Mouse (Mus musculus) liver, adult 2 months (tissue): ENCODE measurements around the gene Ogfod3. TPM values are rescaled to one million over a fixed set of nuclear protein-coding genes. Genes with fewer than 3 reads are reported as not detected.

Experiments used
- DNase-seq: peaks from one replicate; pipeline ENCODE4 v3.0.0-alpha.2; 2011; ENCODE audit warnings: low read depth, low spot score; ENCODE audit errors: extremely low read depth
- H3K27ac ChIP-seq: fragments of 200-500 bp; replicated peaks from 2 replicates; pipeline ENCODE4 v1.5.1; 2012; ENCODE audit warnings: low read depth, mild to moderate bottlenecking, control low read depth, inconsistent platforms, low read length; ENCODE audit not compliant: insufficient read depth
- H3K27me3 ChIP-seq: fragments of 200-500 bp; 2 replicates; pipeline ENCODE4 v1.6.1; 2012; ENCODE audit warnings: mild to moderate bottlenecking, moderate library complexity, low read length, inconsistent platforms; ENCODE audit not compliant: control insufficient read depth, insufficient read depth
- H3K36me3 ChIP-seq: fragments of 200-500 bp; 2 replicates; pipeline ENCODE4 v1.6.1; 2012; ENCODE audit warnings: low read length, inconsistent platforms; ENCODE audit not compliant: control insufficient read depth, insufficient read depth
- H3K4me1 ChIP-seq: fragments of 200-500 bp; 2 replicates; pipeline ENCODE4 v1.6.1; 2011; ENCODE audit warnings: low read length; ENCODE audit not compliant: control insufficient read depth, insufficient read depth
- H3K4me3 ChIP-seq: fragments of 200-500 bp; 2 replicates; pipeline ENCODE4 v1.5.1; 2011; ENCODE audit warnings: low read depth, mild to moderate bottlenecking, control low read depth, low read length, moderate library complexity; ENCODE audit not compliant: insufficient read depth
- H3K79me2 ChIP-seq: fragments of 200-500 bp; 2 replicates; pipeline ENCODE4 v1.6.1; 2012; ENCODE audit warnings: inconsistent platforms, mild to moderate bottlenecking, low read length, moderate library complexity; ENCODE audit not compliant: control insufficient read depth, insufficient read depth
- H3K9ac ChIP-seq: fragments of 200-500 bp; 2 replicates; pipeline ENCODE4 v1.6.1; 2012; ENCODE audit warnings: low read depth, mild to moderate bottlenecking, control low read depth, inconsistent platforms, low read length
- CTCF ChIP-seq: fragments of 200-500 bp; IDR thresholded peaks from 2 replicates; pipeline ENCODE4 v1.5.1; 2011; ENCODE audit warnings: low read depth, low read length, control low read depth
- POLR2A ChIP-seq: fragments of 200-500 bp; IDR thresholded peaks from 2 replicates; pipeline ENCODE4 v1.6.1; 2011; ENCODE audit warnings: low read length, control low read depth; ENCODE audit not compliant: insufficient read depth; ENCODE audit errors: extremely low read depth
- WGBS: fragments of 180-500 bp; shearing (Covaris S2); methylation state at CpG from one replicate; pipeline ENCODE4 v1.1.7; 2018; 5-methylcytosine and 5-hydroxymethylcytosine counted together
- polyA plus RNA-seq: library from polyadenylated mRNA; depleted of rRNA; stranded (reverse); fragments of >200 nt; gene quantifications from 2 replicates; pipeline ENCODE4 v1.2.3, GENCODE M21; 2012; rRNA removed
- total RNA-seq: library from RNA; depleted of rRNA; stranded (reverse); fragments of >200 nt; gene quantifications from 2 replicates; pipeline ENCODE4 v1.2.3, GENCODE M21; 2014; rRNA removed

Ogfod3 gene
- total and polyA plus RNA-seq, 2 experiments: 7.9 to 8.6 TPM

- Histone ChIP-seq H3K4me3 (no peak overlapping the region), H3K36me3 (no peaks in the 10 kb centered on the region), H3K27ac (no peak overlapping the region), H3K9ac (no peak overlapping the region), H3K27me3 (no peaks in the 10 kb centered on the region), H3K4me1 (peaks cover 9% of the 10 kb centered on the region; the same call in 1 of the 2 replicates), H3K79me2 (no peaks in the 10 kb centered on the region)
- 40% methylated on average over 9 of the region's 9 CpGs for WGBS
- DNase-seq: peak; percentile 79
- TF ChIP-seq POLR2A (no peak), CTCF (no peak)
Observed at GRCm38 (mm10) chr11:121143325-121144015, 61.0 kb downstream of the Ogfod3 start.

- Histone ChIP-seq H3K79me2 (no peaks in the 10 kb centered on the region), H3K27ac (no peak overlapping the region), H3K4me3 (no peak overlapping the region), H3K27me3 (no peaks in the 10 kb centered on the region), H3K36me3 (no peaks in the 10 kb centered on the region), H3K4me1 (peaks cover 11% of the 10 kb centered on the region), H3K9ac (no peak overlapping the region)
- TF ChIP-seq CTCF (peak; percentile 22; the same call in 1 of the 2 replicates), POLR2A (no peak)
- DNase-seq: no peak
- WGBS: 80% methylated on average over 6 of the region's 6 CpGs
Observed at GRCm38 (mm10) chr11:121138732-121139131, 65.8 kb downstream of the Ogfod3 start.

- Histone ChIP-seq H3K27ac (no peak overlapping the region), H3K36me3 (no peaks in the 10 kb centered on the region), H3K4me3 (no peak overlapping the region), H3K4me1 (peaks cover 3% of the 10 kb centered on the region), H3K79me2 (no peaks in the 10 kb centered on the region), H3K27me3 (no peaks in the 10 kb centered on the region), H3K9ac (no peak overlapping the region)
- 23% methylated on average over 5 of the region's 5 CpGs for WGBS
- no peak for TF ChIP-seq POLR2A
- TF ChIP-seq CTCF: no peak
- DNase-seq: peak; percentile 52
Observed at GRCm38 (mm10) chr11:121137682-121138081, 66.8 kb downstream of the Ogfod3 start.

GRCm38 (mm10) chr11:121134600-121134999 is 69.9 kb downstream of the Ogfod3 start:
- H3K27me3 ChIP-seq: no peaks in the 10 kb centered on the region
- H3K79me2 ChIP-seq: no peaks in the 10 kb centered on the region
- H3K9ac ChIP-seq: no peak overlapping the region
- no peaks in the 10 kb centered on the region for H3K36me3 ChIP-seq
- no peak overlapping the region for H3K4me3 ChIP-seq
- no peak for DNase-seq
- H3K27ac ChIP-seq: no peak overlapping the region
- 81% methylated on average over 1 of the region's 1 CpGs for WGBS
- H3K4me1 ChIP-seq: peaks cover 3% of the 10 kb centered on the region
- TF ChIP-seq POLR2A: no peak
- no peak for TF ChIP-seq CTCF

DNA sequence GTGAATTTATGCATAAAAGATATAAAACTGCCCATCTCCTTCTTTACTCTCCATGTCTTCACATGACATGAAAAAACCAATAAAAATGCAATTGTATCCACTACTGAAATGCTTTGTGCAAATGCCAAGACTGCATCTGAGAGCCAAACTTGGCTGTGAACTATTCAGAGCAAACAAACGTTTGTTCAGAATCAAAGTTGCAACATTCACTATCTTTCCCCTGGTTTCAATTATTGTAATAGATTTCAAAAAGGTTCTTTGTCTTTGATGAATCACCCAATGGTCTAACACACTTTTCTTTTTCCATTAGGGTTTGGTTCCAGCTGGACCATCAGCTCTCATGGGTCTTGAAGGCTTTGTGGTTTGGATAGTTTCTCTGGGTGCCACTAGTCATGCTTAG is 74.9 kb downstream of the Ogfod3 start:
- H3K9ac ChIP-seq: no peak overlapping the region
- no peaks in the 10 kb centered on the region for H3K36me3 ChIP-seq
- no peak overlapping the region for H3K4me3 ChIP-seq
- H3K4me1 ChIP-seq: no peaks in the 10 kb centered on the region
- H3K79me2 ChIP-seq: no peaks in the 10 kb centered on the region
- no peaks in the 10 kb centered on the region for H3K27me3 ChIP-seq
- H3K27ac ChIP-seq: no peak overlapping the region
- WGBS: 20% methylated on average over 1 of the region's 1 CpGs
- TF ChIP-seq CTCF: no peak
- no peak for TF ChIP-seq POLR2A
- peak; percentile 78 for DNase-seq

Other genes starting within 250 kb of the Ogfod3 start
- 28.3 and 31.8 TPM in 2 replicates for gene Csnk1d, start 213.4 kb downstream of the Ogfod3 start, total RNA-seq
- gene Csnk1d, start 213.4 kb downstream of the Ogfod3 start, polyA plus RNA-seq: 34.2 and 36.4 TPM in 2 replicates
- gene Cd7, start 165.3 kb downstream of the Ogfod3 start, total RNA-seq: 0.20 and 0.55 TPM in 2 replicates
- 1.5 and 3.4 TPM in 2 replicates for gene Cd7, start 165.3 kb downstream of the Ogfod3 start, polyA plus RNA-seq
- gene Sectm1b, start 141.1 kb downstream of the Ogfod3 start, total RNA-seq: not detected in 2 replicates
- gene Sectm1b, start 141.1 kb downstream of the Ogfod3 start, polyA plus RNA-seq: 0.11 and 0.18 TPM in 2 replicates
- 0.55 and 0.67 TPM in 2 replicates for gene Sectm1a, start 123.5 kb downstream of the Ogfod3 start, total RNA-seq
- 0.76 and 0.81 TPM in 2 replicates for gene Sectm1a, start 123.5 kb downstream of the Ogfod3 start, polyA plus RNA-seq
- not detected in 2 replicates for gene Tex19.2, start 86.0 kb downstream of the Ogfod3 start, total RNA-seq
- gene Tex19.2, start 86.0 kb downstream of the Ogfod3 start, polyA plus RNA-seq: not detected in 2 replicates
- gene Tex19.1, start 58.6 kb downstream of the Ogfod3 start, total RNA-seq: not detected in 2 replicates
- gene Tex19.1, start 58.6 kb downstream of the Ogfod3 start, polyA plus RNA-seq: not detected in 2 replicates
- not detected in 2 replicates for gene Uts2r, start 44.4 kb downstream of the Ogfod3 start, total RNA-seq
- gene Uts2r, start 44.4 kb downstream of the Ogfod3 start, polyA plus RNA-seq: not detected in 2 replicates
- 6.1 and 7.5 TPM in 2 replicates for gene Hexdc, start 278 bp downstream of the Ogfod3 start, total RNA-seq
- gene Hexdc, start 278 bp downstream of the Ogfod3 start, polyA plus RNA-seq: 7.4 and 11.6 TPM in 2 replicates
- gene Cybc1, start 24.6 kb upstream of the Ogfod3 start, total RNA-seq: 8.0 TPM in 2 replicates
- gene Cybc1, start 24.6 kb upstream of the Ogfod3 start, polyA plus RNA-seq: 8.2 and 10.9 TPM in 2 replicates
- gene Narf, start 32.5 kb upstream of the Ogfod3 start, total RNA-seq: 39.8 and 44.3 TPM in 2 replicates
- gene Narf, start 32.5 kb upstream of the Ogfod3 start, polyA plus RNA-seq: 39.5 and 45.3 TPM in 2 replicates
- 4.3 and 6.4 TPM in 2 replicates for gene Foxk2, start 55.3 kb upstream of the Ogfod3 start, total RNA-seq
- gene Foxk2, start 55.3 kb upstream of the Ogfod3 start, polyA plus RNA-seq: 12.2 and 17.5 TPM in 2 replicates
- 27.6 and 30.0 TPM in 2 replicates for gene Wdr45b, start 149.7 kb upstream of the Ogfod3 start, total RNA-seq
- 34.8 and 45.1 TPM in 2 replicates for gene Wdr45b, start 149.7 kb upstream of the Ogfod3 start, polyA plus RNA-seq
- gene Rab40b, start 183.5 kb upstream of the Ogfod3 start, total RNA-seq: 0.67 and 0.74 TPM in 2 replicates
- 0.57 and 0.87 TPM in 2 replicates for gene Rab40b, start 183.5 kb upstream of the Ogfod3 start, polyA plus RNA-seq
- gene Fn3krp, start 216.7 kb upstream of the Ogfod3 start, total RNA-seq: 10.4 and 12.7 TPM in 2 replicates
- gene Fn3krp, start 216.7 kb upstream of the Ogfod3 start, polyA plus RNA-seq: 5.5 and 7.6 TPM in 2 replicates
- gene Fn3k, start 230.2 kb upstream of the Ogfod3 start, total RNA-seq: 12.0 and 13.4 TPM in 2 replicates
- 17.1 and 18.5 TPM in 2 replicates for gene Fn3k, start 230.2 kb upstream of the Ogfod3 start, polyA plus RNA-seq
- gene Tbcd, start 247.2 kb upstream of the Ogfod3 start, total RNA-seq: 23.5 and 27.6 TPM in 2 replicates
- 31.8 and 33.4 TPM in 2 replicates for gene Tbcd, start 247.2 kb upstream of the Ogfod3 start, polyA plus RNA-seq